Mouse (Mus musculus) kidney, postnatal 0 days (tissue): ENCODE measurements at regions not wholly inside any gene's neighbourhood (a gene's known extent, or its start where the extent isn't known, plus 50 kb on each side); places are given as distances from the start of the nearest gene placed in this dataset.

ENCODE experiments used
- ATAC-seq: fragments of 200-750 bp; cut with Nextera tagmentation; replicated peaks from 2 replicates; pipeline ENCODE4 v1.8.0; 2017; ENCODE audit warnings: low read depth, moderate number of reproducible peaks, moderate TSS enrichment, moderate library complexity; ENCODE audit not compliant: low FRiP score
- DNase-seq: peaks from one replicate; pipeline ENCODE4 v3.0.0-alpha.2; 2016; ENCODE audit warnings: low spot score
- H3K27ac ChIP-seq: fragments of 300-500 bp; sonication (generic); 2 replicates; pipeline ENCODE4 v1.5.1; 2014; ENCODE audit warnings: mild to moderate bottlenecking
- H3K27me3 ChIP-seq: fragments of 300-500 bp; sonication (generic); 2 replicates; pipeline ENCODE4 v1.6.1; 2014; ENCODE audit warnings: low read length, mixed read lengths; ENCODE audit not compliant: insufficient read depth
- H3K36me3 ChIP-seq: fragments of 300-500 bp; sonication (generic); 2 replicates; pipeline ENCODE4 v1.6.1; 2014; ENCODE audit warnings: low read length, mixed read lengths; ENCODE audit not compliant: insufficient read depth
- H3K4me1 ChIP-seq: fragments of 300-500 bp; sonication (generic); replicated peaks from 2 replicates; pipeline ENCODE4 v1.6.1; 2014; ENCODE audit warnings: antibody characterized with exemption, low read length, mixed read lengths; ENCODE audit not compliant: insufficient read depth
- H3K4me2 ChIP-seq: fragments of 300-500 bp; sonication (generic); 2 replicates; pipeline ENCODE4 v1.6.1; 2014; ENCODE audit warnings: mild to moderate bottlenecking, low read length, moderate library complexity, mixed read lengths
- H3K4me3 ChIP-seq: fragments of 300-500 bp; sonication (generic); replicated peaks from 2 replicates; pipeline ENCODE4 v1.5.1; 2014; ENCODE audit warnings: low read depth, low read length
- H3K9ac ChIP-seq: fragments of 300-500 bp; sonication (generic); 2 replicates; pipeline ENCODE4 v1.6.1; 2014; ENCODE audit warnings: low read depth, low read length
- H3K9me3 ChIP-seq: fragments of 300-500 bp; sonication (generic); replicated peaks from 2 replicates; pipeline ENCODE4 v1.6.1; 2016; ENCODE audit warnings: low read length, inconsistent platforms, mixed read lengths
- CTCF ChIP-seq: IDR thresholded peaks from 2 replicates; pipeline ENCODE4 v1.5.1; 2016; ENCODE audit warnings: antibody characterized with exemption, low read depth, mild to moderate bottlenecking, moderate library complexity
- WGBS: fragments of 180-500 bp; shearing (Covaris S2); extraction: QIAGEN DNeasy Blood & Tissue Kit; methylation state at CpG from one replicate; pipeline ENCODE4 v1.1.7; 2014; 5-methylcytosine and 5-hydroxymethylcytosine counted together

- 36% methylated on average over 4 of the region's 4 CpGs for WGBS
- Histone ChIP-seq H3K4me2 (no peak overlapping the region), H3K9ac (no peak overlapping the region), H3K27ac (no peak overlapping the region), H3K27me3 (no peaks in the 10 kb centered on the region), H3K4me1 (no peaks in the 10 kb centered on the region), H3K9me3 (no peaks in the 10 kb centered on the region), H3K36me3 (no peaks in the 10 kb centered on the region), H3K4me3 (no peak overlapping the region)
- TF ChIP-seq CTCF, result no peak
- DNase-seq (no peak), ATAC-seq (no peak)
Measured at GRCm38 (mm10) chr19:14225787-14226186, 312.5 kb downstream of the Olfr1505 start.

- H3K9ac ChIP-seq, result no peak overlapping the region
- no peaks in the 10 kb centered on the region for H3K4me1 ChIP-seq
- no peak overlapping the region for H3K27ac ChIP-seq
Measured at GRCm38 (mm10) chr19:14226521-14226920, 313.2 kb downstream of the Olfr1505 start.

GRCm38 (mm10) chr19:14243565-14243964 is 330.2 kb downstream of the Olfr1505 start:
- no peak for ATAC-seq
- H3K27ac ChIP-seq, result no peak overlapping the region

More at GRCm38 (mm10) chr19:14226521-14226920, 313.2 kb downstream of the Olfr1505 start:
- Histone ChIP-seq H3K9me3 (no peaks in the 10 kb centered on the region), H3K4me2 (no peak overlapping the region), H3K36me3 (no peaks in the 10 kb centered on the region), H3K4me3 (no peak overlapping the region), H3K27me3 (no peaks in the 10 kb centered on the region)
- no peak for ATAC-seq
- TF ChIP-seq CTCF, result no peak
- no peak for DNase-seq

GRCm38 (mm10) chr19:14246973-14247614 is 333.8 kb downstream of the Olfr1505 start:
- Histone ChIP-seq H3K9ac (no peak overlapping the region), H3K4me3 (no peak overlapping the region), H3K4me1 (no peaks in the 10 kb centered on the region), H3K9me3 (no peaks in the 10 kb centered on the region), H3K27ac (no peak overlapping the region), H3K27me3 (no peaks in the 10 kb centered on the region), H3K4me2 (no peak overlapping the region), H3K36me3 (no peaks in the 10 kb centered on the region)
- TF ChIP-seq CTCF, result no peak
- DNase-seq, result no peak
- no peak for ATAC-seq
- 79% methylated on average over 6 of the region's 6 CpGs for WGBS

More at GRCm38 (mm10) chr19:14243565-14243964, 330.2 kb downstream of the Olfr1505 start:
- peaks cover 4% of the 10 kb centered on the region; the same call in 1 of the 2 replicates for H3K4me1 ChIP-seq
- no peaks in the 10 kb centered on the region for H3K36me3 ChIP-seq
- no peaks in the 10 kb centered on the region for H3K9me3 ChIP-seq
- H3K27me3 ChIP-seq, result no peaks in the 10 kb centered on the region
- H3K9ac ChIP-seq, result no peak overlapping the region
- H3K4me3 ChIP-seq, result no peak overlapping the region
- no peak overlapping the region for H3K4me2 ChIP-seq
- DNase-seq, result no peak
- TF ChIP-seq CTCF, result no peak
- 44% methylated on average over 5 of the region's 5 CpGs for WGBS

- no peaks in the 10 kb centered on the region for H3K4me1 ChIP-seq
- no peak overlapping the region for H3K4me2 ChIP-seq
- no peak overlapping the region for H3K9ac ChIP-seq
- TF ChIP-seq CTCF, result no peak
- no peaks in the 10 kb centered on the region for H3K36me3 ChIP-seq
- no peaks in the 10 kb centered on the region for H3K9me3 ChIP-seq
- H3K27ac ChIP-seq, result no peak overlapping the region
- ATAC-seq, result no peak
- H3K4me3 ChIP-seq, result no peak overlapping the region
- 49% methylated on average over 1 of the region's 1 CpGs for WGBS
- no peaks in the 10 kb centered on the region for H3K27me3 ChIP-seq
- no peak for DNase-seq
Measured at GRCm38 (mm10) chr19:14247979-14248378, 334.6 kb downstream of the Olfr1505 start.

- Histone ChIP-seq H3K9ac (no peak overlapping the region), H3K27ac (no peak overlapping the region), H3K4me2 (no peak overlapping the region), H3K9me3 (no peaks in the 10 kb centered on the region), H3K4me3 (no peak overlapping the region), H3K36me3 (no peaks in the 10 kb centered on the region), H3K27me3 (no peaks in the 10 kb centered on the region), H3K4me1 (no peaks in the 10 kb centered on the region)
- DNase-seq (no peak), ATAC-seq (no peak)
- TF ChIP-seq CTCF, result no peak
- WGBS, result 45% methylated on average over 5 of the region's 5 CpGs
Measured at GRCm38 (mm10) chr19:14258621-14259051, 339.2 kb downstream of the Tle4 start.

GRCm38 (mm10) chr19:14259223-14259622 is 338.6 kb downstream of the Tle4 start:
- Histone ChIP-seq H3K4me3 (no peak overlapping the region), H3K36me3 (no peaks in the 10 kb centered on the region), H3K27me3 (no peaks in the 10 kb centered on the region), H3K9me3 (no peaks in the 10 kb centered on the region), H3K9ac (no peak overlapping the region), H3K4me1 (no peaks in the 10 kb centered on the region), H3K4me2 (no peak overlapping the region), H3K27ac (no peak overlapping the region)
- 28% methylated on average over 2 of the region's 2 CpGs for WGBS
- TF ChIP-seq CTCF, result no peak
- ATAC-seq (no peak), DNase-seq (no peak)
